Mouse (Mus musculus): ENCODE results near the gene Col1a2. TPM values are rescaled to one million over a fixed set of nuclear protein-coding genes. Genes with fewer than 3 reads are reported as not detected.

The Col1a2 gene
- polyA plus RNA-seq, 1 experiment from 2014 or later = 142 TPM

GRCm38 (mm10) chr6:4561621-4562020 lies 57.0 kb downstream of the Col1a2 start:
- Histone ChIP-seq H3K4me3 (no peak overlapping the region), H3K9me3 (no peaks in the 10 kb centered on the region), H3K9ac (no peak overlapping the region), H3K4me1 (replicated peaks) (peaks cover 6% of the 10 kb centered on the region; the same call in 1 of the 2 replicates), H3K4me2 (no peak overlapping the region), H3K27ac (no peak overlapping the region), H3K27me3 (0 out of 2 replicates have a peak, but pooled peaks cover 5% of the 10 kb centered on the region), H3K36me3 (no peaks in the 10 kb centered on the region)
- no peak for ATAC-seq (ENCODE audit: low FRiP score)

- Histone ChIP-seq H3K9me3 (no peaks in the 10 kb centered on the region), H3K36me3 (no peaks in the 10 kb centered on the region), H3K4me2 (no peak overlapping the region), H3K27ac (no peak overlapping the region), H3K27me3 (0 out of 2 replicates have a peak, but pooled peaks cover 5% of the 10 kb centered on the region), H3K4me3 (no peak overlapping the region), H3K9ac (no peak overlapping the region), H3K4me1 (replicated peaks) (peaks cover 6% of the 10 kb centered on the region; the same call in 1 of the 2 replicates)
- WGBS = 58% methylated on average over 1 of the region's 1 CpGs
- no peak for ATAC-seq (ENCODE audit: low FRiP score)
Observed at GRCm38 (mm10) chr6:4562401-4562800, 57.8 kb downstream of the Col1a2 start.

- Histone ChIP-seq H3K27me3 (0 out of 2 replicates have a peak, but pooled peaks cover 5% of the 10 kb centered on the region), H3K4me2 (no peak overlapping the region), H3K4me1 (replicated peaks) (peaks cover 6% of the 10 kb centered on the region; the same call in 1 of the 2 replicates), H3K4me3 (no peak overlapping the region), H3K9me3 (no peaks in the 10 kb centered on the region), H3K27ac (no peak overlapping the region), H3K9ac (no peak overlapping the region), H3K36me3 (no peaks in the 10 kb centered on the region)
- WGBS = 84% methylated on average over 5 of the region's 5 CpGs
- ATAC-seq (ENCODE audit: low FRiP score) = no peak
Observed at GRCm38 (mm10) chr6:4563477-4563876, 58.9 kb downstream of the Col1a2 start.

- H3K4me3 ChIP-seq = no peak overlapping the region
- no peak overlapping the region for H3K27ac ChIP-seq
- no peaks in the 10 kb centered on the region for H3K4me1 ChIP-seq (replicated peaks)
- no peaks in the 10 kb centered on the region for H3K27me3 ChIP-seq
- no peaks in the 10 kb centered on the region for H3K9me3 ChIP-seq
- no peak overlapping the region for H3K4me2 ChIP-seq
- 82% methylated on average over 4 of the region's 4 CpGs for WGBS
- ATAC-seq (ENCODE audit: low FRiP score) = no peak
- H3K36me3 ChIP-seq = no peaks in the 10 kb centered on the region
- H3K9ac ChIP-seq = no peak overlapping the region
Observed at GRCm38 (mm10) chr6:4570412-4570811, 65.8 kb downstream of the Col1a2 start.

GRCm38 (mm10) chr6:4577756-4578155 lies 73.1 kb downstream of the Col1a2 start:
- 83% methylated on average over 5 of the region's 5 CpGs for WGBS
- no peak for ATAC-seq (ENCODE audit: low FRiP score)
- no peaks in the 10 kb centered on the region for H3K36me3 ChIP-seq
- no peaks in the 10 kb centered on the region for H3K27me3 ChIP-seq
- no peaks in the 10 kb centered on the region for H3K9me3 ChIP-seq
- no peak overlapping the region for H3K4me3 ChIP-seq
- H3K4me2 ChIP-seq = no peak overlapping the region
- no peaks in the 10 kb centered on the region for H3K4me1 ChIP-seq (replicated peaks)
- H3K27ac ChIP-seq = no peak overlapping the region
- no peak overlapping the region for H3K9ac ChIP-seq

GRCm38 (mm10) chr6:4578343-4578742 lies 73.7 kb downstream of the Col1a2 start:
- H3K4me3 ChIP-seq = no peak overlapping the region
- no peak for ATAC-seq (ENCODE audit: low FRiP score)
- H3K27ac ChIP-seq = no peak overlapping the region
- no peak overlapping the region for H3K4me2 ChIP-seq
- H3K9ac ChIP-seq = no peak overlapping the region
- no peaks in the 10 kb centered on the region for H3K36me3 ChIP-seq
- 87% methylated on average over 6 of the region's 6 CpGs for WGBS
- H3K4me1 ChIP-seq (replicated peaks) = no peaks in the 10 kb centered on the region
- no peaks in the 10 kb centered on the region for H3K27me3 ChIP-seq
- H3K9me3 ChIP-seq = no peaks in the 10 kb centered on the region

- no peak overlapping the region for H3K4me3 ChIP-seq
- H3K36me3 ChIP-seq = no peaks in the 10 kb centered on the region
- no peaks in the 10 kb centered on the region for H3K27me3 ChIP-seq
- no peak for ATAC-seq (ENCODE audit: low FRiP score)
- 69% methylated on average over 5 of the region's 5 CpGs for WGBS
- no peak overlapping the region for H3K27ac ChIP-seq
- H3K9ac ChIP-seq = no peak overlapping the region
- H3K9me3 ChIP-seq = no peaks in the 10 kb centered on the region
- H3K4me2 ChIP-seq = no peak overlapping the region
- H3K4me1 ChIP-seq (replicated peaks) = no peaks in the 10 kb centered on the region
Observed at GRCm38 (mm10) chr6:4579620-4580019, 75.0 kb downstream of the Col1a2 start.

- Histone ChIP-seq H3K27ac (no peak overlapping the region), H3K27me3 (no peaks in the 10 kb centered on the region), H3K4me3 (no peak overlapping the region), H3K9me3 (no peaks in the 10 kb centered on the region), H3K4me1 (replicated peaks) (no peaks in the 10 kb centered on the region), H3K9ac (no peak overlapping the region), H3K4me2 (no peak overlapping the region), H3K36me3 (no peaks in the 10 kb centered on the region)
- 42% methylated on average over 6 of the region's 6 CpGs for WGBS
- no peak for ATAC-seq (ENCODE audit: low FRiP score)
Observed at GRCm38 (mm10) chr6:4583485-4583884, 78.9 kb downstream of the Col1a2 start.

- Histone ChIP-seq H3K9ac (no peak overlapping the region), H3K9me3 (no peaks in the 10 kb centered on the region), H3K4me1 (replicated peaks) (no peaks in the 10 kb centered on the region), H3K27ac (no peak overlapping the region), H3K36me3 (no peaks in the 10 kb centered on the region), H3K4me2 (no peak overlapping the region), H3K27me3 (no peaks in the 10 kb centered on the region), H3K4me3 (no peak overlapping the region)
- no peak for ATAC-seq (ENCODE audit: low FRiP score)
- WGBS = 66% methylated on average over 4 of the region's 4 CpGs
Observed at GRCm38 (mm10) chr6:4587946-4588345, 83.3 kb downstream of the Col1a2 start.

GRCm38 (mm10) chr6:4588722-4589121 lies 84.1 kb downstream of the Col1a2 start:
- no peak for ATAC-seq (ENCODE audit: low FRiP score)
- no peaks in the 10 kb centered on the region for H3K4me1 ChIP-seq (replicated peaks)

GRCm38 (mm10) chr6:4590089-4590488 lies 85.5 kb downstream of the Col1a2 start:
- no peaks in the 10 kb centered on the region for H3K27me3 ChIP-seq
- WGBS = 77% methylated on average over 8 of the region's 8 CpGs
- no peak overlapping the region for H3K27ac ChIP-seq
- ATAC-seq (ENCODE audit: low FRiP score) = no peak
- no peaks in the 10 kb centered on the region for H3K9me3 ChIP-seq
- H3K4me3 ChIP-seq = no peak overlapping the region
- no peaks in the 10 kb centered on the region for H3K4me1 ChIP-seq (replicated peaks)
- H3K4me2 ChIP-seq = no peak overlapping the region
- H3K9ac ChIP-seq = no peak overlapping the region
- no peaks in the 10 kb centered on the region for H3K36me3 ChIP-seq

More at GRCm38 (mm10) chr6:4588722-4589121, 84.1 kb downstream of the Col1a2 start:
- Histone ChIP-seq H3K9me3 (no peaks in the 10 kb centered on the region), H3K27ac (no peak overlapping the region), H3K4me3 (no peak overlapping the region), H3K9ac (no peak overlapping the region), H3K4me2 (no peak overlapping the region), H3K27me3 (no peaks in the 10 kb centered on the region), H3K36me3 (no peaks in the 10 kb centered on the region)
- WGBS = 90% methylated on average over 3 of the region's 3 CpGs

All from hindbrain, embryonic 13.5 days (tissue).